Mouse (Mus musculus): ENCODE measurements at regions not wholly inside any gene's neighbourhood (a gene's known extent, or its start where the extent isn't known, plus 50 kb on each side); places are given as distances from the start of the nearest gene placed in this dataset.

- no peak overlapping the region for H3K27ac ChIP-seq (replicated peaks)
- no peak overlapping the region for H3K4me3 ChIP-seq (replicated peaks)
- ATAC-seq (ENCODE audit: insufficient number of reproducible peaks, low FRiP score, low TSS enrichment, low read depth) = no peak
- 78% methylated on average over 1 of the region's 1 CpGs for WGBS
- H3K27me3 ChIP-seq = no peaks in the 10 kb centered on the region
- no peak overlapping the region for H3K9ac ChIP-seq
- H3K9me3 ChIP-seq (replicated peaks) = no peaks in the 10 kb centered on the region
- no peaks in the 10 kb centered on the region for H3K4me1 ChIP-seq
- no peaks in the 10 kb centered on the region for H3K36me3 ChIP-seq
- no peak overlapping the region for H3K4me2 ChIP-seq (replicated peaks)
These were observed 396.9 kb downstream of the Med10 start for GRCm38 (mm10) chr13:70199087-70199486.

DNA sequence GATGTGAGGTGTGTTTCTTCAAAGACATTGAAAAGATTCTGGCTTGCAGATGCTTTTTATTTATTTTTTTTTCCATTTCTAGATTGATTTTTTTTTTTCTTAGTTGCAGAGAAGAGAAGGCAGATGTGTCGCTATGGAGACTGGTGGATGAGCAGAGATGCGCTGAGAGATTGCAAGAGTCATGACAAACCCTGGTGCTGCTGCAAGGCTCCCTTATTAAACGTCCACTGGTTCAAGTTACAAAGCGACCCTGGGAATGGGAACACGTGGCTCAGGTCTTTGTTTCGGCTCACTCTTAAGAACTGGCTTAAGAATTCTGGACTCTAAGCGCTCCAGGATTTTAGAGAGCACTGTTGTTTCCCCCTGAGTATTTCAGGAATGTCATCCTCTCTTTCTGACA is 403.1 kb downstream of the Med10 start:
- Histone ChIP-seq H3K4me1 (no peaks in the 10 kb centered on the region), H3K27ac (replicated peaks) (no peak overlapping the region), H3K36me3 (no peaks in the 10 kb centered on the region), H3K27me3 (no peaks in the 10 kb centered on the region), H3K9me3 (replicated peaks) (no peaks in the 10 kb centered on the region), H3K4me3 (replicated peaks) (no peak overlapping the region), H3K9ac (no peak overlapping the region), H3K4me2 (replicated peaks) (no peak overlapping the region)
- ATAC-seq (ENCODE audit: insufficient number of reproducible peaks, low FRiP score, low TSS enrichment, low read depth) = no peak
- WGBS = 29% methylated on average over 7 of the region's 7 CpGs

- Histone ChIP-seq H3K9ac (no peak overlapping the region), H3K4me3 (replicated peaks) (no peak overlapping the region), H3K36me3 (no peaks in the 10 kb centered on the region), H3K27ac (replicated peaks) (no peak overlapping the region), H3K27me3 (no peaks in the 10 kb centered on the region), H3K4me1 (no peaks in the 10 kb centered on the region), H3K4me2 (replicated peaks) (no peak overlapping the region), H3K9me3 (replicated peaks) (no peaks in the 10 kb centered on the region)
- no peak for ATAC-seq (ENCODE audit: insufficient number of reproducible peaks, low FRiP score, low TSS enrichment, low read depth)
- WGBS = 56% methylated on average over 3 of the region's 3 CpGs
These were observed 408.0 kb downstream of the Med10 start for GRCm38 (mm10) chr13:70210158-70210557.

DNA sequence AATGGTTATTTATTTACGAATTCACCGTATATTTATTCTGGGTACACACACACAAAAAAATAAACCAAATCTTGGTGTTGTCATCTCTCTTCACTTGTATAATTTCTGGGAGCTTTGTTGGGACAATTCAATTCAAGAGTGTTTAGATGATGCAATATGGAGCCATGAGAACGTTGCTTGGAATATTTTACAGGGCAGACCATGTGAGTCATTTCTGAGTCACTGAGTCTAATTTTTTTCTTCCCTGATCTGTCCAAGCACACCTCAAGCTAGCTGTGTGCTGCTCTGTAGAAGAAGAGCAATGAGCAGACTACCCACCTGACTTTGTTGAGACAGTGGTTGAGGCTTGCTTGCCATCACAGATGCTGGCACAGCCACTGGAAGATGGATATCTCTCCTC is 410.8 kb downstream of the Med10 start:
- H3K4me2 ChIP-seq (replicated peaks) = no peak overlapping the region
- ATAC-seq (ENCODE audit: insufficient number of reproducible peaks, low FRiP score, low TSS enrichment, low read depth) = no peak
- H3K4me1 ChIP-seq = no peaks in the 10 kb centered on the region; the same call in 1 of the 2 replicates
- H3K9ac ChIP-seq = no peak overlapping the region
- no peaks in the 10 kb centered on the region for H3K27me3 ChIP-seq
- H3K27ac ChIP-seq (replicated peaks) = no peak overlapping the region
- H3K36me3 ChIP-seq = no peaks in the 10 kb centered on the region
- H3K9me3 ChIP-seq (replicated peaks) = no peaks in the 10 kb centered on the region
- 85% methylated on average over 3 of the region's 3 CpGs for WGBS
- H3K4me3 ChIP-seq (replicated peaks) = no peak overlapping the region

DNA sequence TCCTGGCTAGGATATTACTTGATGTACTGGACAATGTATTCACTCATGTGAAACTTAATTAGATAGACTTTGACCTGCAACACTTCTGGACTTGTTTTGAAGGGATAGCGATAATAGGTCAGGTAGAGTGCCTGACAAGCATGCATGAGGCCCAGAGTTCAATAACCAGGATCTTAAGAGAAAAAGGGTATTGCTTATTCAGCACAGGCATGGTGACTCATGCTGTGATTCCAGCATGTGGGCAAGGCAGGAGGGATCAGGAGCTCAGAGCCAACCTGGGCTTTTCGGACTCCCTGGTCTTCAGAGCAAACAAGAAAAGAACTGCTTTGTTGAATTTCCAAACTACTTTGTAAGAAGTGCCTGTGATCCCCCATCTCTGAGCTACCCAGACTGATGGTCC is 411.4 kb downstream of the Med10 start:
- Histone ChIP-seq H3K4me2 (replicated peaks) (no peak overlapping the region), H3K9me3 (replicated peaks) (no peaks in the 10 kb centered on the region), H3K36me3 (no peaks in the 10 kb centered on the region), H3K27me3 (no peaks in the 10 kb centered on the region), H3K27ac (replicated peaks) (no peak overlapping the region), H3K4me3 (replicated peaks) (no peak overlapping the region), H3K9ac (no peak overlapping the region), H3K4me1 (no peaks in the 10 kb centered on the region; the same call in 1 of the 2 replicates)
- 67% methylated on average over 2 of the region's 2 CpGs for WGBS
- no peak for ATAC-seq (ENCODE audit: insufficient number of reproducible peaks, low FRiP score, low TSS enrichment, low read depth)

GRCm38 (mm10) chr13:70214022-70214654 is 411.9 kb downstream of the Med10 start:
- no peaks in the 10 kb centered on the region; the same call in 1 of the 2 replicates for H3K4me1 ChIP-seq
- H3K4me2 ChIP-seq (replicated peaks) = no peak overlapping the region
- no peaks in the 10 kb centered on the region for H3K9me3 ChIP-seq (replicated peaks)
- no peaks in the 10 kb centered on the region for H3K36me3 ChIP-seq
- ATAC-seq (ENCODE audit: insufficient number of reproducible peaks, low FRiP score, low TSS enrichment, low read depth) = no peak
- no peak overlapping the region for H3K27ac ChIP-seq (replicated peaks)
- H3K9ac ChIP-seq = no peak overlapping the region
- no peak overlapping the region for H3K4me3 ChIP-seq (replicated peaks)
- no peaks in the 10 kb centered on the region for H3K27me3 ChIP-seq
- 59% methylated on average over 10 of the region's 10 CpGs for WGBS

GRCm38 (mm10) chr13:70216134-70216533 is 413.9 kb downstream of the Med10 start:
- H3K27me3 ChIP-seq = no peaks in the 10 kb centered on the region
- ATAC-seq (ENCODE audit: insufficient number of reproducible peaks, low FRiP score, low TSS enrichment, low read depth) = no peak
- H3K9ac ChIP-seq = no peak overlapping the region
- H3K4me1 ChIP-seq = no peaks in the 10 kb centered on the region; the same call in 1 of the 2 replicates
- no peak overlapping the region for H3K4me2 ChIP-seq (replicated peaks)
- WGBS = 54% methylated on average over 6 of the region's 6 CpGs
- no peaks in the 10 kb centered on the region for H3K9me3 ChIP-seq (replicated peaks)
- H3K36me3 ChIP-seq = no peaks in the 10 kb centered on the region
- H3K27ac ChIP-seq (replicated peaks) = no peak overlapping the region
- H3K4me3 ChIP-seq (replicated peaks) = no peak overlapping the region

GRCm38 (mm10) chr13:70217429-70218133 is 415.4 kb downstream of the Med10 start:
- no peak overlapping the region for H3K27ac ChIP-seq (replicated peaks)
- WGBS = 49% methylated on average over 15 of the region's 15 CpGs
- no peaks in the 10 kb centered on the region for H3K9me3 ChIP-seq (replicated peaks)
- no peak overlapping the region for H3K4me2 ChIP-seq (replicated peaks)
- no peaks in the 10 kb centered on the region for H3K27me3 ChIP-seq
- no peaks in the 10 kb centered on the region; the same call in 1 of the 2 replicates for H3K4me1 ChIP-seq
- H3K4me3 ChIP-seq (replicated peaks) = no peak overlapping the region
- H3K9ac ChIP-seq = no peak overlapping the region
- ATAC-seq (ENCODE audit: insufficient number of reproducible peaks, low FRiP score, low TSS enrichment, low read depth) = no peak
- H3K36me3 ChIP-seq = no peaks in the 10 kb centered on the region

DNA sequence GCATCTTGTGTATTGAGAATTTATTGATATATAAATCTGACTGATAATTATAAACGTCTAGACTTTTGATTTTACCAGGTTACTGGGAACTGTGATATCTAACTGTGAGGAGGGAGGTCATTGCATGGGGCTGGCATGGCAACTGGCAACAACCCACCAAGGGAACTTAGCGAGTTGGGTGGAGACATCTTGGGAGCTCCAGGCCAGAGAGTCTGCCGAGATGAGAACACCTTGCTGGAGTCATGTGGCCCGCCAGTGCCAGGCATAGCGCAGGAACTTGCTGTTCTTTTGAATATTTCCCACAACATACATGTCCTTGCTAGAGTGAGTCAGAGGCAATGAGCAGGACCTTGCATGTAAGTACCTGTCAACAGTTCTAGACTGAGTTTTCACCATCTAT is 413.9 kb downstream of the Ice1 start:
- no peak overlapping the region for H3K4me2 ChIP-seq (replicated peaks)
- H3K9me3 ChIP-seq (replicated peaks) = no peaks in the 10 kb centered on the region
- ATAC-seq (ENCODE audit: insufficient number of reproducible peaks, low FRiP score, low TSS enrichment, low read depth) = no peak
- no peaks in the 10 kb centered on the region for H3K27me3 ChIP-seq
- WGBS = 87% methylated on average over 5 of the region's 5 CpGs
- H3K36me3 ChIP-seq = no peaks in the 10 kb centered on the region
- no peak overlapping the region for H3K9ac ChIP-seq
- no peak overlapping the region for H3K27ac ChIP-seq (replicated peaks)
- no peaks in the 10 kb centered on the region for H3K4me1 ChIP-seq
- no peak overlapping the region for H3K4me3 ChIP-seq (replicated peaks)

GRCm38 (mm10) chr13:70227167-70227566 is 410.3 kb downstream of the Ice1 start:
- no peaks in the 10 kb centered on the region for H3K36me3 ChIP-seq
- no peak overlapping the region for H3K9ac ChIP-seq
- H3K27me3 ChIP-seq = no peaks in the 10 kb centered on the region
- no peak overlapping the region for H3K4me2 ChIP-seq (replicated peaks)
- H3K4me3 ChIP-seq (replicated peaks) = no peak overlapping the region
- H3K9me3 ChIP-seq (replicated peaks) = no peaks in the 10 kb centered on the region
- no peaks in the 10 kb centered on the region for H3K4me1 ChIP-seq
- no peak overlapping the region for H3K27ac ChIP-seq (replicated peaks)
- ATAC-seq (ENCODE audit: insufficient number of reproducible peaks, low FRiP score, low TSS enrichment, low read depth) = no peak
- 80% methylated on average over 6 of the region's 6 CpGs for WGBS

DNA sequence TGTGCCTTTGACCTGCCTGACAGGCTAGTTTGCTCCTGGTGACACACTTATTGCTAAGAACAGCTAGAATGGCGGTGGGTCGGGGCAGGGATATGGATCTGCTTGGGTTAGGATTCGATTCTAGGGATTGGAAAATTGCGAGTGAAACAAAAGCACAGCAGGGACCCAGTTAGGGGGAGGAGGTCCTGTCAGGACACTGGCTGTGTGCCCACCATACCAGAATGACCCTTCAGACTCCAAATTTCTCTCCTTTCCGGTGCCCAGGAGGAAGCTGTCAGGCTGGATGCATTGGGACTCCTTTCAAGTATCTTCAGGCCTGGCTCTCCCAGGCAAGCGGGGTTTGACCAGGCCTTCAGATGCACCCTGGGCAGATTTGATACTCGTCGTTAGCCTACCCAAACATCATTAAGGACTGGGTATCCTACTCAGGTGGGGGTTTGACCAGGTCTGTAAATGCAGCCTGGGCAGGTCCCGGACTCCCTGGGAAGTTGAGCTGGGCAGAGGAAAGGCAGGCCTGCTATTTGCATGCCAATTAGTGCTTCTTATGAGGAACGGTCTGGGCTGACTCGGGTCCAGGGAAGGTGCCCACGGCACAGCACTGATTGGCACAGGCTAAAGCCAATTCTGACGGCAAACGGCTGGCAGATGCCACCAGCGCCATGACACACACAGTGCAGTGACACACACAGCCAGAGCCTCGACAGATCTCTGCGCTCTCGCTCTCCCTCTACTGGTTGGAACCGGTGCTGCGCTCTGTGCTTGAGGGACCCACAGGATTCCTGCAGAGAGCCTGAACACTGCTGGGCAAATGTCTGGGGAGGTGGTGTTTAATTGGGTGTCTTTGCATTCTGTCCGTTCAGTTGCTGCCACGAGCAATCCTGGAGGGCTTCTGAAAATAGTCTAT is 403.3 kb downstream of the Ice1 start:
- H3K27me3 ChIP-seq = 0 out of 2 replicates have a peak, but pooled peaks cover 10% of the 10 kb centered on the region
- H3K4me1 ChIP-seq = 0 out of 2 replicates have a peak, but pooled peaks cover 3% of the 10 kb centered on the region
- no peak overlapping the region for H3K27ac ChIP-seq (replicated peaks)
- H3K36me3 ChIP-seq = no peaks in the 10 kb centered on the region
- peak overlapping the region; percentile 30 for H3K4me2 ChIP-seq (replicated peaks)
- WGBS = 34% methylated on average over 22 of the region's 22 CpGs
- H3K9me3 ChIP-seq (replicated peaks) = no peaks in the 10 kb centered on the region
- H3K9ac ChIP-seq = no peak overlapping the region
- H3K4me3 ChIP-seq (replicated peaks) = 0 out of 2 replicates have a peak overlapping the region, but pooled peaks have one; percentile 17
- no peak for ATAC-seq (ENCODE audit: insufficient number of reproducible peaks, low FRiP score, low TSS enrichment, low read depth)
